Mouse (Mus musculus) cerebellum, adult 11 months (tissue): ENCODE data around the gene Cox7a2l.
A peak's percentile ranks its signal among the peaks of the same experiment; 100 is the strongest.

Source experiments
- DNase-seq: peaks from one replicate; pipeline ENCODE4 v3.0.0; 2022

Cox7a2l gene

DNA sequence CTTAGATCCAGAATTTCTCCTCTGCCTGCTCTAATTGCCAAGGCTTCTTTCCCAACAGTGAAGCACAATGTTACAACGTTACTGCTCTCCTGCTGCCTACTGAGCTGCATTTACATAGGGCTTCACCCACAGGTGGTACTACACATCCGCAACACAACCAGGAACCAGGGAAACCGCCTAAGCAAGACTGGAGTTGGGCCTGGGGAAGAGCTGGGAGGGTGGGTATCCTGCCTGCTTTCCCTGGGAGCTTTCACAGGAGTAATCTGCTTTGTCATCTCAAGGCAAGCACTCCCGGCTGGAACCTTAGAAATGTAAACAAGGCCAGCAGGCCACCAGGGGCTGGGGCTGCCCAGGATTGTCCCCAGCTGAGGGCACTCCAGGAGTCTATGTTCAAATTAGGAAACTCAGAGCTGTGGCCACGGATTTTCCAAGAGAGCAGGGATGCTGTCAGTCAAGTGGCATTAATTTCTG lies 9.0 kb upstream of the Cox7a2l start:
- no peak for DNase-seq

DNA sequence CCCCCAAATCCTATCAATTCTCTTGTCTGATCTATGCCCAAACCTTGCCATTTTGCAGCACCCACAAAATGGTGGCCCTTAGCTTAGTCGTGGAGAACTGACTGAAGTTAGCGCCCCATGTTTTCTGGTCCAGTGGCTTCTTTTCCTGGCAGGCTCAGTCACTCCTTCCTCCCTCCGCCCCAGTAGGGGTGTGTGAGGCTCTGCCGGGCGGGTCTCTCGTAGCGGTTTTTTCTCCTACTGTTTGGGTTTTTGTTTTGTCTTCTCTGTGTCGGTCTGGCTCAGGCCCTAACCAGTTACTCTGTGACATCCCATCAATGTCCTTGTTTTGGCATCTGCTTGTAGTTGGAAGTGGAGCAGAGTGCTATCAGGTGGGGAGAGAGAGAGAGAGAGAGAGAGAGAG lies 8.5 kb upstream of the Cox7a2l start:
- DNase-seq: no peak

DNA sequence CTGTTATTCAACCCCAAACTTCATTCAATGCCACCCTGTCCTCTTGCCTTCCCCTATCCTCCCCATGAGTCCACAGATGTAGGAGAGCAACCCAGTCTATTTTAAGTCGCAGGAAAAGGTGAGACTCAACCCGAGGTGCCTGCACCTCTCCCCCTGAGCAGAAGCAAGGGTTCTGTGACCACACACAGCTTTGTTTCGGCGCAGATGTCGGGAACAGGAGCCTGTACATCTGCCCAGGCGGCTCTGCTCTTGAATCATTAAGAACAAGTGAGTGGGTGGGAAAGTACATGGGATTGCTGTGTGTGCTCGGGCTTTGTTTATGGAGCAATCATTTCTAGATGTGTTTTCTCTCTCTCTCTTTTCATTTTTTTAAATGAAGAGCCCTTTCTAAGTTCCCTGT lies 7.6 kb upstream of the Cox7a2l start:
- no peak for DNase-seq

DNA sequence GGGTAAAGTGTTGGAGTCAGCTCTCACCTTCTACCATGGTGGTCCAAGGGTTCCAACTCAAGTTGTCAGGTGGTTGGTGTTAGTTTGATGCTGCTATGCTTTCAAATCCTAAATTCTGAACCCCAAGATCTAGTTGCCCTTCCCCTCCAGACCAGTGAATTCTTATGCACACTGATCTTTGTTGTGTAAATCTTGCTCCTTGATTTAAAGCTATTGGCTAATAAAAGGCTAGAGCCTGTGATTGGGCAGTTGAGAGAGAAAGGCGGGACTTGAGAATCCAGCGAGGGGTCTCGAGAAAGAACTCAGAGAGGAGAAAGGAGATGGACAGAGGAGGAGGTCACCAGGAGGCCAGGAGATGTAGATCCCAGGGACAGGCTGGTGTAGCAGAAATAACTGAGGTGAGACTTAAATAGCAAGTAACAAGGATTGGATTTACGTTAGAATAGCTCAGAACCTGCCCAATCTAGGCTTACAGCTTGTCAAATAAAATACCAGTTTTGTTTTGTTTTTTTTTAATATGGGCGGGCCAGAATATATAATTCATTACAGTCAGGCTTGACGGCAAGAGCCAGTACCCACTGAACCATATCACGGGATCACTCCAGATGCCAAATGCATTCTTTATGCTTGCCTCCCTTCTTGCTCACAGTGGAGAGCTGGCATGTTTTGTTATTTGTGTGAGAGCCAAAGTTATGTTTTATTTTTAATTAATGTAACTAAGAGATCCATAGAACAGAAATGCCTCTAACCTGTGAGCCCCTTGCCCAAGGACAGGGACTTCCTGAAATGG lies 5.7 kb upstream of the Cox7a2l start:
- DNase-seq: no peak

DNA sequence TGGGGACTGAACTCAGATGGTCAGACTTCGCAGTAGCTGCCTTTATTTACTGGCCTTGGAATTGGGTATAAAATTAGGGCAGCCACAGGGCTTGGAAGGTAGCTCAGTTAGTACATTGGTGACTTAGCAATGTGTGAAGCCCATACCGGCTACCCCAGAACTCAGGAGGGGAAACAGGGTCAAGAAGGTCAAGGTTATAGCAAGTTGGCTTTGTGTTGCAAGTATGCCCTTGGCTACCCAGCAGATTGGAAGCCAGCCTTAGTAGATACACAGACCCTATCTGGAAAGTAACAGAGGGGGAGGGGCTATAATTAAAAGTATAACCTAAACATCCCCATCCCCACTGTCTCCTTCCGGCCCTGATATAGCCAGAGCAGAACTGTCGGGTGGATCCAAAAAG lies 4.8 kb upstream of the Cox7a2l start:
- DNase-seq: no peak

DNA sequence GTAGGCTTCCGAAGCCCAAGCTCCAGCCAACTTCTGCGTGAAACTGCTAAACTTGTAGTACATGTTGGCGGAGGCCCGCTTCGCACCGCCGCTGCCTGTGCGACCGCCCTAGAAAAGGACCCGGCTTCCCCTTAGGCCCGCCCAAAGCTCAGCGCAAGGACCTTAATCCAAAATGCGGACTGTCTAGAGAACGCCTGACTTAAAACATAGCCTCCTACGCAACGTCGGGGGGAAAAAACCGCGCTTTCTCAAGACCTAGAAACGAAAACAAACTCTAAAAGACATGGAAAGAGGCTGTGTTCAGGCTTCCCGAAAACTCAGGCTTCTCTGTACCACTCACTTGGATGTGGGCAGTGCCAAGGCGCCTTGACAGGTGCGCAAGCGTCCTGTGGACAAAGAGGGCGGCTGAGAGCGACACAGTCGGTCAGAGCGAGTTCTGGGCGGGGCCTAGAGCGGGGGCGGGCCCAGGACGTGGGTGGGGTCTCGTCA lies 2.9 kb downstream of the Cox7a2l start:
- peak; percentile 90 for DNase-seq

DNA sequence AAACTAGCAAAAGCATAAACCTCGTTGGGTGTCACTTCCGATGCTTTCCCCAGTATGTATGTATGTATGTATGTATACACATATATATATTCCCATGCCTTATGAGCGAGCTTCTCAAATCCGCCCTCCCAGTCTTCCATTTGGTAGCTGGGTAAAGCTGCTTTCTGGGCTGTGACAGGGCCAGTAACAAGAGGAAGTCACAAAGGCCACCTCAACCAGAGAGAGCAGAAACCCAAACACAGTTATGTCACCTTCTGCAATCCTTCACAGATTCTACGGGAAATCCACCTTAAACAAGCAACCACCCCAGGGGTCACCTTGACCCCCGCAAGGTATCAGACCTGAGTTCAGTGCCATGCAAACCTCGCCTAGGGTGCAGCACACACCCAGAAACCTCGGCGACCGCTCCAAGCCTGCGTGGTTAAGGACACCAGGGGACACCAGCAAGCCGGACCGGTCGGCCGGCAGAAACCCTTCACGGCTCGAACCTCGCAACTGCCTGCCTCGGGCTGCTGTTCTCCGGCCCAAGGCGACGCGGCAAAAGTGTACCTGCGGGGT lies 3.4 kb downstream of the Cox7a2l start:
- DNase-seq: no peak

DNA sequence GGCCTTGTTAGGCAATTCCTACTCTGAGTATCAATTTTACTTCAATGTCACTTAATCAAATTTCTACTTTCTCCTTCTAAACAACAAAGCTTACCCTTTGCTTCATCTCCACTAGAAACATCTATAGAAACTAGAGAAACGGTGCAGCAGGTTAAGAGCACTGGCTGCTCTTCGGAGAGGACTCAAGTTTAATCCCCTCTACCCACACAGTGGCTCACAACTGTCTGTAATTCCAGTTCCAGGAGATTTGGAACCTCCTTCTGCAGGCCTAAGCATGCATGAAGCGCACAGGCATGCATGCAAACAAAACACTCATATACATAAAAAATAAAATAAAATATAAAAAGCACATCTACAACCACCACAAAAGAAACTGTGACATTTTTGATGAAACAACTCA lies 5.0 kb downstream of the Cox7a2l start:
- no peak for DNase-seq

DNA sequence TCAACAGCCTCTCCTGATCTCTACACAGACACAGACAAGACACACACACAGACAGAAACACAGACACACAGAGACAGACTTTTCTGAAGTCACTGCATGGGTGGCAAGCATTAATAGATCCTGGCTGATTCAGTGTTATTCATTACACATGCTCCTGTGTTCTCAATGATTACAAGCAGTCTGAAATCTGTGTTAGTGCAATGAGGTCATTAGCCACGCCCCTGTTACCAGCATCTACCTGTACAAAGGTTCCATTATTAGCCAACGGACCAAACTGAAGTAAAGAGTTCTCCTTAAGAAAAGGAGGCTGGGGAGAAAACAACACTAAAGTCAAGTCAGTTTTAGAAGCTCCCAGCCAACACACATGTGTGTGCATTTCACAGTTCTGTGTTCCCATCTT lies 13.4 kb downstream of the Cox7a2l start:
- DNase-seq: no peak

DNA sequence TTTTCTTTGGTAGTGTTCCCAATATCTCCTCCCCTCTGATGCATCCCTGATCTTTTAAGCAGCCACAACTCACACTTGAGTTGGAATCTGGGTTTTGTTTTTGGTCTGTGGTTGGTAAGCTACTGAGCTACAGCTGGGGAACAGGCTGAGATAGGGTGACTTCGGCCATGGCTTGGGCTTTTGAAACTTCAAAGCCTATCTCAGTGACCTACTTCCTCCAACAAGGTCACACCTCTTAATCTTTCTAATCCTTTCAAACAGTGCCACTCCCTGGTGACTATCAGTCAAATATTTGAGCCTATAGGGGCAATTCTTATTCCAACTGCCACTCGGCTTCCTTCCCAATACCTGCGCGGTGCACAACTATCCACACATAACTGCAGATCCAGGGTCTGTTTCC lies 17.4 kb downstream of the Cox7a2l start:
- DNase-seq: no peak

DNA sequence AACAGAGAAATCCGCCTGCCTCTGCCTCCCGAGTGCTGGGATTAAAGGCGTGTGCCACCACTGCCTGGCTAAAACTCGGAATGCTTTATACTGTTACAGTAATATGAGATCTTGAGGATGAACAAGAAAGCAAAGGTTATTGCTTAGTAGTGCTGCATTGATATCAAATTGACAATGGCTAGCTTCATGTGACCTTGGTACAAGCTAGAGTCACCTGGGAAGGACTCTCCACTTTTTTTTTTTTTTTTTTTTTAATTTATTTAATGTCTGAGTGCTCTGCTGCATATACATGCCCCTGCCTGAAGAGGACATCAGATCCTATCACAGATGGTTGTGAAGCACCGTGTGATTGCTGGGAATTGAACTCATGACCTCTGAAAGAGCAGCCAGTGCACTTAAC lies 18.2 kb downstream of the Cox7a2l start:
- DNase-seq: no peak

DNA sequence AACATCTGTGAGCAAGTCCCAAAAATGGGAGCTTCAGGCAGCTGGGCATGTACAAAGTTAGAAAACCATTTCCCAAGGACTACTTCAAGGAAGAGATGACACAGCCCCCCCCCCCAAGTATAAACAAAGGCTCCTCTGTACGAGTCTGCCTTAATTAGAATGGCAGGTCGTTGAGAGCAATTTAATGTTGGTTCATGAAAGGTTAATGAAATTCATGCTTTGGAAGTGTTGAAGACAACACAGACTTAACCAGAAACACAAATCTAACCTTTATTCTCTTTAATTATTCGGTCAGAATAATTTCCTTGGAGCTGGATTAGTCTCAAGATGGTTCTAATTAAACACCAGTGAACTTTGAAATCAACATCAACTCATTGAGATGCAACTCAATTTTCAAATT lies 29.4 kb downstream of the Cox7a2l start:
- DNase-seq: no peak

DNA sequence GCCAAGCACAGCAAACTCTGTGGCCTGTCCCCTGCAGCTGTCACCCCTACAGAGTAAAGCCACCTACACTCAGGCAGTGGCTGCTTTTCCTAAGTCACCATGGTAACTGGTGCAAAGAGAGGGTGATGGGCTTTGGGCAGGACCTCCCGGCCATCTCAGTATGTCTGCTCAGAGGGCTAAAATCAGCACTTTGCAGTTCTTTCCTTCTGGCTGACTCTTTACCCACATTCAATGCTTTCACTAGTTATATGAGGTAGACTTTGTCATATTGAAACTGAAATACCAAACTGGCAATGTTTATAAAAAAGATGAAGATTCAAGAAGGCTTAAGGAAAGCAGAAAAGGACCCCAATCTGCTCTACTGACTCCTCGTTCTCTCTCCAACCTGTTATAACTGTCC lies 33.3 kb downstream of the Cox7a2l start:
- no peak for DNase-seq

DNA sequence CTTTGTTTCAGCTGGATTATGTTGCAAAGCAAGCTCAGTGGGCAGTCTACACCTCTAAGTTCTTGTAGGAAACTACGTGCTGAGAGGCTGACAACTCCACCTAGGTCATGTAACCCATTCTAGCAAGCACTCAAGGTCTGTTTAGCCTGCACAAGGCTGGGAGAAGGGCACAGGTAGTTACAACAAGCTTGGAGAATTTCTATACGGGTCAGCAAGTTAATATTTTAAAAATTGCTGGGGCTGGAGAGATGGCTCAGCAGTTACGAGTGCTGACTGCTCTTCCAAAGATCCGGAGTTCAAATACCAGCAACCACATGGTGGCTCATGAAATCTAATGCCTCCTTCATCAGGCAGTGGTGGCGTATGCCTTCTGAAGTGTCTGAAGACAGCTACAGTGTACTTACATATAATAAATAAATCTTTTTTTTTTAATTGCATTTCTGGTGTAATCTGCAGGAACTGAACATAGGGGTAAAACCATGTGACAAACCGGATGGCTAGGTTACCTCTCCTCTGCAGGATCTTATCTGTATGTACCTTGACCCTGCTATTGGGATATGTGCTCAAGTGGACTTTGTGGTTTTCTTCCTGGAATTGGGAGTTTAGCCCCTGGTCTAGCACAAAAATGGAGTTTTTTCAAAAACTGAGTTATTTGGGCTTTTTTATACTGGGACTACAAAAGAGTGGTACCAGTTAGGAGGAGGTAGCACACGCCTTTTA lies 34.2 kb downstream of the Cox7a2l start:
- DNase-seq: no peak

DNA sequence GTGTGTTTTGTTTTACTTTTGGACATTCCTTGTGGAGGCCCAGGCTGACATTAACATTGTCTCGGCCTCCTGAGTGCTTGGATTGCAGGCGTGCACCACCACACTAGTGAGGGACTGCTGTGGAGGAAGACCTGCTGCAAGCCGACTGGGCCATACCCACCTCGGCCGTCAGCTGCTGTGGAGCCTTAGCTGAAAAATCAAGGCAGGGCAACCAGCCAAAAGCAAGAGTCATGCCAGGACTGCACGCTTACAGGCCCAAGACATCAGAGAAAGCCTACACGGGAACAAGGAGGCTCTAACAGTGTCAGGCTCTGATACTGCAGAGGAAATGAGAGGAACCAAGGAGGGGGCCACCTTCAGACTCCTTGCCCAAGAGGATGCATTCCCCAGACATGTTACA lies 35.6 kb downstream of the Cox7a2l start:
- no peak for DNase-seq

DNA sequence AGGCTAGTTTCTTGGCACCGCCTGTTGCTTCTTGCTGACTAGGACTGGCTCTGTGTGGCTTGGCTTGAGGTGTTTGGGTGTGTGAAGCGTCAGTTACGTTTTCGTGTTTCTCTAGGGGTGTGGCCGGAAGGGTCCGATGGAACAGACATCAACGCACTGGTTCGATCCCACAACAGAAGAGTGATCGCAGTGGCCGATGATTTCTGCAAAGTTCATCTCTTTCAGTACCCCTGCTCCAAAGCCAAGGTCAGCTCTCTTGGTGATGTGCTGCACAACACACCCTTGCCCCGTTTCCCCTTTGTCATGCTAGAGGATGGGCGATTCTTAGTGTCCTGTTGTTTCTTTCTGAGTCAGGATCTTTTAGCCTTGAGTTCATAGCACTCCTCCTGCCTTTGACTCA lies 40.0 kb downstream of the Cox7a2l start:
- DNase-seq: no peak

DNA sequence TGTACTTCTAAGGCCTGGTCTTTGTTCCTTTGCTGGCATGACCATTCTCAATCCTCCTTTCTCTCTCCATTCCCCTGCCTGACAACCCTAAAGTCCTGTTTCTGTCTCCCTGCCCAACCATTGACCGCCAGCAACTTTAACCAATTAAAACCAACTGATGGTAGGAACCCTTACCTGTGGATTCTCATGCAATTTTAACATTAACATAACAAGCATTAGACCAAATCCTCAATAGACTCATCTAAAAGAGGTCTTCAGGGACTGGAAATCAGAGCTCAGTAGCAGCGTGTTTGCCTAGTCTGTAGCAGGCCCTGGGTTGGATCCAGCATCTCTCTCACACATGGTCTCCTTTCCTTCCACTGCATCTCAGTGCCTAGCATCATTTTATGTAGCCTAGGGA lies 47.5 kb downstream of the Cox7a2l start:
- no peak for DNase-seq

DNA sequence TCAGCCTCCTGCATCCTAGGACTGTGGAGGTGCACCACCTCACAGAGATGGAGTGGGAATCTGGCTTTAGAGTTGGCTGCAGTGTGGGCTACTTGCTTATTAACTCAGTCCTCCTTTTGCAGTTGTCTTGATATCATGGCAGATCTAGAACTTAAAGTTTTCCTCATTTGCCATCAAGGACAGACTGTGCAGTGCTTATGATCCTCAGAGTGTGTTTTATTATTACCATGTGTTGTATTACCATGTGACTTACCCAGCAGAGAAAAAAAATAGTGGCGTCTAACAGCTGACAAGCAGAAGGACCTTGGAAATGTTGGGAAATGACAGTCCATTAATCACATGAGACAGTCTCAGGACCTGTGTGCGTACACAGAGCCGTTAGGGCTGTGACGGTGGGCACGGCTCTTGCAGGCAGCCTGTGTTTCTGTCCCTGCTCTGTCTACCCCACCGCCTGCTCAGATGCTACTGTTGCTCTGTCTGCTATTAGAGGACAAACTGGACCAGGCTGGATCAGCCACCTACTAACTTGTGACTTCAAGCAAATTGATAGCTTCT lies 50.4 kb downstream of the Cox7a2l start:
- no peak for DNase-seq

DNA sequence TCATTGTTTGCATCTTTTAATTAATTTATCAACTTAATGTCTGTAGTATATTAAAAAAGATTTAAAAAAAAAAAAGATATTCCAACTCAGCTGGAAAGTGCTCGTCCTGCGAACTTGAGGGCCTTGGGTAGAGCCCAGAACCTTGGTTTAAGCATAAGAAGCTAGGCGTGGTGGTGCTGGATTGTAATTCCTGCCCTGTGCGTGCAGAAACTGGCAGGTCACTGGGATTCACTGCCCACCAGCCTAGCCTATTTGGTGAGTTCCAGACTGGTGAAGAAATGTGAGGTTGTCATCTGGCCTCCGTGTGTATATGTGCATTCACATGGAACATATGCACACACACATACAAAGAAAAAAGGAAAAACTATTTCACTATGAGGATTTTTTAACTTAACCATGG lies 51.2 kb downstream of the Cox7a2l start:
- DNase-seq: no peak

DNA sequence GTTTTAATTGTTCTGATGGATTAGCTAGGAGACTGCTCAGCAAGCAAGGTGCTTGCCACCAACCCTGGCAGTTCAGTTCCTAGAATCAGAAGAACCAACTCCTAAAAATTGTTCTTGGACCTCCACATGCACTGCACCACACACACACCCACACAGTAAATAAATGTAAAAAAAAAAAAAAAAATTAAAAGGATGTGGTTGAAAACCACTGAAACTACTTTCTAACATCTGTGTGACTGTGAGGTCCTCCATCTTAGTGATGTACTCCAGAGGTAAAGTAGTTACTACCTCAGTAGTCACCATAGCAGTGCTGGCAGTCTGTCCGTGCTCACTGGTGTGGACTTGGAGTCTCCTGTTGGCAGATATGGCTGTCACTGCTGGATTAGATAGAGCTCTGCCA lies 59.9 kb downstream of the Cox7a2l start:
- no peak for DNase-seq

DNA sequence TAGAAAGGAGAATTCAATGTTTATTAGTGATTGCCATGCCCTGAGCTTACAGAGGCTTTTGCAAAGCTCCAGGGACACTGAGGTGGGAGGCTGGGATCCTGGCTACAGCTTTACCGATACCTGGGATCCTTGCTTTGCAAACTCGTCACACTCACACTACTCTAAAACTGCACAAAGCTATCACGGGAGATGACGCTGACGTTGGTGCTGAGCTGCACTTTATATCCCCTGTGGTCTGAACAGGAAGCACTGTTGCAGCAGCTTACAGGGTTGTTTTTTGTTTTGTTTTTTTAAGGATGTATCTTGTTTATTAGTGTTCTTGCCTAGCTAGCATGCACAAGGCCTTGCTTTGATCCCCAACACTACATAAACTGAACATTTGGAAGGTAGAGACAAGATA lies 63.5 kb downstream of the Cox7a2l start:
- DNase-seq: no peak

DNA sequence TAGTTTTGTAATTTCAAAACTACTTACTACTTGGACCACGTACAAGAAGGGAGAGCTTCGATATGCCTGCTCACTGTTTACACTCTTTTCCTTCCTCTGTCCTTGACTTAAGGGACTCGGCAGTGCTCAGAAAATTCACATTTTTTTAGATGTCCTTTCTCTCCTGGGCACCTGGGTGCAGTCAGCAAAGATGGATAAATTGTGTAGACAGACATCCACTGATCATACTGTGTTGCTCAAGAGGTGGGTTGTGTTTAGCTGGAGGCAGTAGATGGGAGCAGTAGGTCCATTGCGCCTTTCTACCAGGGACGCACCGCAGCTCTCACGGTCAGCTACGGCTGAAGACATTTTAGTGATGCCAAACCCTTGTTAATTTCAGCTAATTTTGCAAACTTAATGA lies 64.7 kb downstream of the Cox7a2l start:
- no peak for DNase-seq
